Mouse (Mus musculus): ENCODE measurements around the gene Spint3. TPM values are rescaled to one million over a fixed set of nuclear protein-coding genes. Genes with fewer than 3 reads are reported as not detected.

Gene Spint3
- polyA plus RNA-seq, 1 experiment from 2014 or later: not detected

DNA sequence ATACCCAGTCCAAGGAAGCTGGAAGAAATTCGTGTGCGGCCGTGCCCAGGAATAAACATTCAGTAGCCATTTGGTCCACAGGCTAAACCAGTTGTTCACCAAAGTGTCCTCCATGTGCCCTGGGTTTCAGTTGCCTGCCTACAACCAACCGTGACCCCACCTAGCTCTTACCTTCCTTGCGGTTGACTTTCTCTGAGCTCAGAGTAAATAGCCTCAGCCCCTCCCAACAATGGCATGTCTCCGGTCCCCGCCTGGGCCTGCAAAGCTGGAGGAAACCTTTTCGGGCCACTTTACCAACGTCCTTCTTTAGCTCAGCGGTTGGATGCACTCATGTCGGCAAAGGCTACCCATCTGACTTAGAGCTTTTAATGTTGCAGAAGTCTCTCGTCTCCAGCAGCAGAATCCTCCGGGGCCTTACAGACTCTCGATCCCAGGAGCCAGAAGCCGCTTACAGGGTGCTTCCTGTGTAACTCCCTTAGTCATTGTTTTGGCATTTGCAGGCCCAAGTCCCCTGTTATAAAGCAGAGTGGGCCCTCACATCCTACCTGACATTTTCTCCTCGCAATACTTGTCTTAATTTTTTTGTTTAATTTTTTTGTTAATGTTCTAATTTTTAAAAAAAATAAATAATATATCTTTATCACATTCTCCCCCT, 14.1 kb downstream of the Spint3 start:
- H3K36me3 ChIP-seq (ENCODE audit: control insufficient read depth, insufficient read depth, low read length): no peaks in the 10 kb centered on the region
- H3K27ac ChIP-seq (ENCODE audit: low read depth, low read length): no peak overlapping the region
- H3K4me1 ChIP-seq (ENCODE audit: control insufficient read depth, insufficient read depth, low read depth, low read length): peaks cover 10% of the 10 kb centered on the region
- no peak overlapping the region for H3K4me2 ChIP-seq (ENCODE audit: low read length)
- H3K27me3 ChIP-seq (replicated peaks; ENCODE audit: control insufficient read depth, insufficient read depth, low read length): no peaks in the 10 kb centered on the region; the same call in 1 of the 2 replicates
- no peak for ATAC-seq
- H3K9me3 ChIP-seq (ENCODE audit: control insufficient read depth, low read length): no peaks in the 10 kb centered on the region
- H3K4me3 ChIP-seq (ENCODE audit: low read length): no peak overlapping the region
- no peak overlapping the region for H3K9ac ChIP-seq (ENCODE audit: low read depth, low read length)
- WGBS: 54% methylated on average over 16 of the region's 16 CpGs

DNA sequence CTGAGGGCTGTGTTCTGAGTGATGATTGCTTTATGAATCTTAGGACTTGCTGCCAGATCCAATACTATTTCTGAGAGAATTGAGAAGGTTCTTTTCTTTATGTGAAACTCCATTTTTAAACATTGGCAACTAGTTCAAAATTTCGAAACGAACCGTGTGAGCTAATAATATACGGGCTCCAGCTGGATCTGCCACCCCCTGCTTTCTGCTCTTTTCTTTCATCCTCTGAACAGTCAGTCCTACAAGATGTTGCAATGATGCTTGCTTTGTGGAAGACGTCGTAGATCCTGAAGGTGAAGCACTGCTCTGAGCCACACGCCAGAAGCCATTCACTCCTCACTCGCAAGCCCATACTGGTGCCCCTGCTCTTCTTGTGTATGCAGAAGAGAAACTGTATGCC, 14.8 kb downstream of the Spint3 start:
- Histone ChIP-seq H3K9ac (ENCODE audit: low read depth, low read length) (no peak overlapping the region), H3K4me3 (ENCODE audit: low read length) (no peak overlapping the region), H3K36me3 (ENCODE audit: control insufficient read depth, insufficient read depth, low read length) (no peaks in the 10 kb centered on the region), H3K27ac (ENCODE audit: low read depth, low read length) (no peak overlapping the region), H3K4me2 (ENCODE audit: low read length) (no peak overlapping the region), H3K27me3 (replicated peaks; ENCODE audit: control insufficient read depth, insufficient read depth, low read length) (no peaks in the 10 kb centered on the region; the same call in 1 of the 2 replicates), H3K9me3 (ENCODE audit: control insufficient read depth, low read length) (no peaks in the 10 kb centered on the region), H3K4me1 (ENCODE audit: control insufficient read depth, insufficient read depth, low read depth, low read length) (peaks cover 4% of the 10 kb centered on the region)
- WGBS: 83% methylated on average over 8 of the region's 8 CpGs
- ATAC-seq: no peak

DNA sequence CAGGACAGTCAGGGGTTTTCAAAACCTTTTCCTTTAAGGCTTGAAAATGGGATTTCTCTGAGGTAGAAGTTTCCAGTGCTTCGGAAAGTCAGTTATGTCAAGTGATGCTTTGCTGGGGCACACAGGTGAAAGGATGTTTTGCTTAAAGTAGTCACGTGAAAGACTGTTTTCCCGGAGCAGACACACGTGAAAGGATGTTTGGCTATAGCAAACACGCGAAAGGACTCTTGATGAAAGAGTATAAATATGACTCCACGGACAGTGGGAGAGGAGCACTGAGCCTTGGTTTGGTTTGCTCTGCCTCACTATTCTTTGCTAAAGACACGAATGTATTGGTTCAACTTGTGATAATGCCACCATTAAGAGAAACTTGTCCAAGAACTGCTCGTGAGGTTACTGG, 21.8 kb downstream of the Spint3 start:
- ATAC-seq: no peak
- H3K27ac ChIP-seq (ENCODE audit: low read depth, low read length): no peak overlapping the region
- 95% methylated on average over 9 of the region's 9 CpGs for WGBS
- no peak overlapping the region for H3K4me2 ChIP-seq (ENCODE audit: low read length)
- H3K9me3 ChIP-seq (ENCODE audit: control insufficient read depth, low read length): no peaks in the 10 kb centered on the region
- H3K4me1 ChIP-seq (ENCODE audit: control insufficient read depth, insufficient read depth, low read depth, low read length): no peaks in the 10 kb centered on the region
- H3K36me3 ChIP-seq (ENCODE audit: control insufficient read depth, insufficient read depth, low read length): no peaks in the 10 kb centered on the region
- no peaks in the 10 kb centered on the region for H3K27me3 ChIP-seq (replicated peaks; ENCODE audit: control insufficient read depth, insufficient read depth, low read length)
- no peak overlapping the region for H3K4me3 ChIP-seq (ENCODE audit: low read length)
- H3K9ac ChIP-seq (ENCODE audit: low read depth, low read length): no peak overlapping the region

GRCm38 (mm10) chr2:164550895-164551269, 22.4 kb downstream of the Spint3 start:
- H3K36me3 ChIP-seq (ENCODE audit: control insufficient read depth, insufficient read depth, low read length): no peaks in the 10 kb centered on the region
- WGBS: 98% methylated on average over 2 of the region's 2 CpGs
- H3K9ac ChIP-seq (ENCODE audit: low read depth, low read length): no peak overlapping the region
- H3K4me1 ChIP-seq (ENCODE audit: control insufficient read depth, insufficient read depth, low read depth, low read length): no peaks in the 10 kb centered on the region
- no peak overlapping the region for H3K27ac ChIP-seq (ENCODE audit: low read depth, low read length)
- H3K9me3 ChIP-seq (ENCODE audit: control insufficient read depth, low read length): no peaks in the 10 kb centered on the region
- H3K4me2 ChIP-seq (ENCODE audit: low read length): no peak overlapping the region
- ATAC-seq: no peak
- no peaks in the 10 kb centered on the region for H3K27me3 ChIP-seq (replicated peaks; ENCODE audit: control insufficient read depth, insufficient read depth, low read length)
- H3K4me3 ChIP-seq (ENCODE audit: low read length): no peak overlapping the region

DNA sequence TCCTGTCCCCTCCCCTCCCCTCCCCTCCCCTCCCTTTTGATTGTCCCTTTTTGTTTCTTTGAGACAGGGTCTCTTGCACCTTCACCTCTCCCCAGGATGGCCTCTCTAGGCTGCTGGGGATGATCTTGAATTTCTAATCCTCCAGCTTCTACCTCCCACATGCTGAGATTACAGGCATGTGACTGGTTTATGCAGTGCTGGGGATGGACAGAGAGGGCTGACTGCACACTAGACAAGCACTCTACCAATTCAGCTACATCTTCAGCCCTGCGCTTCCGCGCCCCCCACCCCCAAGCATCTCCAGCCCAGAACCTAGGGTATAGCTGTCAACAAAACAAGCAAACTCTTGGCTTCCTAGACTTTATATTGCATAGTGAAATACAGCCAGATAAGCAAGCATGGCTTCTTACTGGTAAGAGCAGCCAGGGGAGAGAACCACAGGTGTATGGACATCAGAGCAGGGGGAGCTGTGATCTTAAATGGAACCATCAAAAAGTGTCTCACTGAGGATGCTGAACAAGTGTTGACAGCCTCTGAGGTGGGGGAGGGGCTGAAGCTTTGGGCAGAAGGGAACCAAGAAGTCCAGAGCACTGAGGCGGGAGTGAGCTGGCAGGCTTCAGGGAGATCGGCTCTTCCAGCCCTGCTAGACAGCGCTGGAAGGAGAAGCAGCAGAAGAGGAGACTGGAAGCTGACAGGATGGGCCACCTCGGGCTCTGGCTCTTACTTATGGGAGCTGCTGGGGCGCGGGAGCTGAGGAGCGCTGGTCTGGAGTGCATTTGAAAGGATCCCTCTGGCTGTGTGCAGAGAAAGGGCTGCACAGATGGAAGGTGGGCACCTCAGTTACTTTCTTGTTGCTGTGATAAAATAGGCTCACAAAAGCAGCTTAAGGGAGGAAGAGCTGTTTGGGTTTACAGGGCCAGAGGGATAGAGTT, 23.0 kb downstream of the Spint3 start:
- H3K36me3 ChIP-seq (ENCODE audit: control insufficient read depth, insufficient read depth, low read length): no peaks in the 10 kb centered on the region
- peak overlapping the region; percentile 35; the same call in 1 of the 2 replicates for H3K9ac ChIP-seq (ENCODE audit: low read depth, low read length)
- no peaks in the 10 kb centered on the region for H3K4me1 ChIP-seq (ENCODE audit: control insufficient read depth, insufficient read depth, low read depth, low read length)
- H3K4me2 ChIP-seq (ENCODE audit: low read length): peak overlapping the region; percentile 25
- WGBS: 18% methylated on average over 10 of the region's 10 CpGs
- no peak overlapping the region for H3K4me3 ChIP-seq (ENCODE audit: low read length)
- ATAC-seq: no peak
- H3K27me3 ChIP-seq (replicated peaks; ENCODE audit: control insufficient read depth, insufficient read depth, low read length): no peaks in the 10 kb centered on the region
- no peaks in the 10 kb centered on the region for H3K9me3 ChIP-seq (ENCODE audit: control insufficient read depth, low read length)
- no peak overlapping the region for H3K27ac ChIP-seq (ENCODE audit: low read depth, low read length)

DNA sequence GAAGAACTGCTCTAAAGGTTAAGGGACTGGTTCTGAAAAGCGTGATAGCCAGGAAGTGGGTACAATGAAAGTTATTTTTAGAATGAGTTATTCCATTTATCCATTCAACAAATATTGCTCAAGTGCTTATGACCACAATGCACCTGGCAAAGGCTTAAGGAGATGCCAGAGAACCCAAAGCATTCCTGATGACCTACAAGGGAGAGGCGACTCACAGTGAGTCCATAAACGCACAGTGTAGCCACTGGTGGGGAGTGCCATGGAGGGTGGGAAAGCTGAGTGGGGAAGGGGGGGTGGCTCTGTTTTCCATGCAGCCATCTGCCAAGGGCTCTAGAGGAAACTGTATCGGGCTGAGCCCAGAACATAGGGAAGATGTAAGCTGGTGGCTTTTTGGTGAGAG, 23.9 kb downstream of the Spint3 start:
- Histone ChIP-seq H3K9me3 (ENCODE audit: control insufficient read depth, low read length) (no peaks in the 10 kb centered on the region), H3K9ac (ENCODE audit: low read depth, low read length) (no peak overlapping the region), H3K36me3 (ENCODE audit: control insufficient read depth, insufficient read depth, low read length) (no peaks in the 10 kb centered on the region), H3K4me1 (ENCODE audit: control insufficient read depth, insufficient read depth, low read depth, low read length) (no peaks in the 10 kb centered on the region), H3K27me3 (replicated peaks; ENCODE audit: control insufficient read depth, insufficient read depth, low read length) (no peaks in the 10 kb centered on the region), H3K27ac (ENCODE audit: low read depth, low read length) (no peak overlapping the region), H3K4me3 (ENCODE audit: low read length) (no peak overlapping the region), H3K4me2 (ENCODE audit: low read length) (no peak overlapping the region)
- 55% methylated on average over 4 of the region's 4 CpGs for WGBS
- no peak for ATAC-seq

DNA sequence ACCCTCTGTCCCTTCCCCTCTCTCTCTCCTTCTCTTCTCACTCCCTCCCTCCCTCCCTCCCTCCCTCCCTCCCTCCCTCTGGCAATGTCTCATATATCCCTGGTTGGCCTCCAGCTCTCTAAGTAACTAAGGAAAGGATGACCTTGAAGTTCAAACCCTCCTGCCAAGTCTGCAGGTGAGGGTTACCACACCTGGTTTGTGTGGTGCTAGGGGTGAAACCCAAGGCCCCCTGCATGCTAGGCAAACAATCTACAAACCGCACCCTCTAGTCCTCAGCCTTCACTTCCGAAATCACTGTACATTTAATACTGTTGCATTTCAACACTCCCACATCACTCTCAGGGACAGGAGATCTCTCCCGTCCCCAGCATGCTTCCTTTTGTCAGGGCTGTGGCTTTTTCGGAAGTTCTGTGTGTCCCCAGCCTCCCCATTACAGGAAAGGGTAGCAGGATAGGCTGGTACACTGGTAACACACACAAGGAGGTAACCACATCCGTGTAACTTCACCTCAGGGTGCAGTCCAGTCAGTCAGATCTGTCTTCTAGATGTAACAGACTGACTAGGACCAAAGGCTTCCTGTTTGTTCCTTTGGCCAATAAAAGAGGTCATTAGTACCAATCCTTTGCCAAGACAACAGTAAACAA, 28.7 kb downstream of the Spint3 start:
- H3K9ac ChIP-seq (ENCODE audit: low read depth, low read length): no peak overlapping the region

DNA sequence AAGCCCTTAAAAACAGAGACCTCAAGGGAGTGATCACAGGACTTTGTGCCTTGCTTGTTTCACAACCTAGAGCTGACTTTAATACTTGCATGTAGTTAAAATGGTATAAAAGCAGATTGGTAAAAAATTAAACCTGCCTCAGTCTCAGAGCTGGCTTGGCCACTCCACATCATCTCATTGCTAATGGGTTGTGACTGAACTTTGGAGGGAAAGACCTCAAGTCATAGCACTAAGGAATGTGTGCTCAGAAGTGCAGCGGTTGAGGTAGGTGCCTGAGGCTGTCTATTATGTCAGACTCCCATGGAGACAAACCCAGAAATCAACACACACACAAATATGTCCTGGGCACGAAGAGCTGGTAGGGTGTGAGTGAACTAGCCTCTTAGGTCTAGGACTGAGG, 29.5 kb downstream of the Spint3 start:
- ATAC-seq: no peak
- Histone ChIP-seq H3K36me3 (ENCODE audit: control insufficient read depth, insufficient read depth, low read length) (no peaks in the 10 kb centered on the region), H3K4me1 (ENCODE audit: control insufficient read depth, insufficient read depth, low read depth, low read length) (no peaks in the 10 kb centered on the region), H3K27ac (ENCODE audit: low read depth, low read length) (no peak overlapping the region), H3K4me3 (ENCODE audit: low read length) (no peak overlapping the region), H3K27me3 (replicated peaks; ENCODE audit: control insufficient read depth, insufficient read depth, low read length) (no peaks in the 10 kb centered on the region), H3K9ac (ENCODE audit: low read depth, low read length) (no peak overlapping the region), H3K4me2 (ENCODE audit: low read length) (no peak overlapping the region), H3K9me3 (ENCODE audit: control insufficient read depth, low read length) (no peaks in the 10 kb centered on the region)
- 76% methylated on average over 2 of the region's 2 CpGs for WGBS

More for the DNA sequence above, 28.7 kb downstream of the Spint3 start:
- Histone ChIP-seq H3K4me3 (ENCODE audit: low read length) (no peak overlapping the region), H3K4me2 (ENCODE audit: low read length) (no peak overlapping the region), H3K36me3 (ENCODE audit: control insufficient read depth, insufficient read depth, low read length) (no peaks in the 10 kb centered on the region), H3K27me3 (replicated peaks; ENCODE audit: control insufficient read depth, insufficient read depth, low read length) (no peaks in the 10 kb centered on the region), H3K9me3 (ENCODE audit: control insufficient read depth, low read length) (no peaks in the 10 kb centered on the region), H3K27ac (ENCODE audit: low read depth, low read length) (no peak overlapping the region), H3K4me1 (ENCODE audit: control insufficient read depth, insufficient read depth, low read depth, low read length) (no peaks in the 10 kb centered on the region)
- WGBS: 46% methylated on average over 5 of the region's 5 CpGs
- ATAC-seq: no peak

- Histone ChIP-seq H3K27me3 (replicated peaks; ENCODE audit: control insufficient read depth, insufficient read depth, low read length) (no peaks in the 10 kb centered on the region), H3K4me3 (ENCODE audit: low read length) (no peak overlapping the region), H3K27ac (ENCODE audit: low read depth, low read length) (no peak overlapping the region), H3K9ac (ENCODE audit: low read depth, low read length) (no peak overlapping the region), H3K4me1 (ENCODE audit: control insufficient read depth, insufficient read depth, low read depth, low read length) (no peaks in the 10 kb centered on the region), H3K36me3 (ENCODE audit: control insufficient read depth, insufficient read depth, low read length) (no peaks in the 10 kb centered on the region), H3K9me3 (ENCODE audit: control insufficient read depth, low read length) (no peaks in the 10 kb centered on the region), H3K4me2 (ENCODE audit: low read length) (no peak overlapping the region)
- ATAC-seq: no peak
- WGBS: 84% methylated on average over 7 of the region's 7 CpGs
These were observed 30.7 kb downstream of the Spint3 start for GRCm38 (mm10) chr2:164542598-164542997.
